Mouse (Mus musculus) embryonic facial prominence, embryonic 13.5 days (tissue): Measurements from ENCODE around the gene Gbp8. TPM values are rescaled to one million over a fixed set of nuclear protein-coding genes. Genes with fewer than 3 reads are reported as not detected.
"Not testable (repeated sequence)": the region's sequence is repeated elsewhere in the genome, so short reads cannot be mapped to it uniquely, and the experiment has no call there.

Experiments used
- ATAC-seq: fragments of 200-750 bp; cut with Nextera tagmentation; 2 replicates; pipeline ENCODE4 v1.8.0; 2017; ENCODE audit warnings: low read depth; ENCODE audit not compliant: insufficient number of reproducible peaks, insufficient read depth, low FRiP score, low TSS enrichment
- H3K27ac ChIP-seq: fragments of 300-500 bp; sonication (generic); 2 replicates; pipeline ENCODE4 v1.5.1; 2015; ENCODE audit warnings: moderate library complexity, mild to moderate bottlenecking, inconsistent platforms
- H3K27me3 ChIP-seq: fragments of 300-500 bp; sonication (generic); 2 replicates; pipeline ENCODE4 v1.6.1; 2015; ENCODE audit warnings: mild to moderate bottlenecking, inconsistent platforms
- H3K36me3 ChIP-seq: fragments of 300-500 bp; sonication (generic); 2 replicates; pipeline ENCODE4 v1.6.1; 2015; ENCODE audit warnings: mild to moderate bottlenecking, inconsistent platforms
- H3K4me1 ChIP-seq: fragments of 300-500 bp; sonication (generic); 2 replicates; pipeline ENCODE4 v1.6.1; 2015; ENCODE audit warnings: inconsistent platforms
- H3K4me2 ChIP-seq: fragments of 300-500 bp; sonication (generic); 2 replicates; pipeline ENCODE4 v1.6.1; 2015; ENCODE audit warnings: moderate library complexity, mild to moderate bottlenecking, inconsistent platforms
- H3K4me3 ChIP-seq: fragments of 300-500 bp; sonication (generic); 2 replicates; pipeline ENCODE4 v1.5.1; 2015; ENCODE audit warnings: mild to moderate bottlenecking, inconsistent platforms
- H3K9ac ChIP-seq: fragments of 300-500 bp; sonication (generic); 2 replicates; pipeline ENCODE4 v1.6.1; 2015; ENCODE audit warnings: mild to moderate bottlenecking, inconsistent platforms
- H3K9me3 ChIP-seq: fragments of 300-500 bp; sonication (generic); 2 replicates; pipeline ENCODE4 v1.6.1; 2016; ENCODE audit warnings: inconsistent platforms
- whole genome bisulfite sequencing: fragments of 180-500 bp; shearing (Covaris S2); methylation state at CpG from one replicate; pipeline ENCODE4 v1.1.7; 2015; ENCODE audit warnings: mixed read lengths; 5-methylcytosine and 5-hydroxymethylcytosine counted together
- polyA plus RNA-seq: library from polyadenylated mRNA; unstranded; fragments of >200 nt; fragmentation: Nextera tagmentation; extraction: Ambion mirVana; gene quantifications from 2 replicates; pipeline ENCODE4 v1.2.1, GENCODE M21; 2015

Gbp8 gene
- 0.22 TPM in 1 of 2 replicates, not detected in the other for polyA plus RNA-seq

DNA sequence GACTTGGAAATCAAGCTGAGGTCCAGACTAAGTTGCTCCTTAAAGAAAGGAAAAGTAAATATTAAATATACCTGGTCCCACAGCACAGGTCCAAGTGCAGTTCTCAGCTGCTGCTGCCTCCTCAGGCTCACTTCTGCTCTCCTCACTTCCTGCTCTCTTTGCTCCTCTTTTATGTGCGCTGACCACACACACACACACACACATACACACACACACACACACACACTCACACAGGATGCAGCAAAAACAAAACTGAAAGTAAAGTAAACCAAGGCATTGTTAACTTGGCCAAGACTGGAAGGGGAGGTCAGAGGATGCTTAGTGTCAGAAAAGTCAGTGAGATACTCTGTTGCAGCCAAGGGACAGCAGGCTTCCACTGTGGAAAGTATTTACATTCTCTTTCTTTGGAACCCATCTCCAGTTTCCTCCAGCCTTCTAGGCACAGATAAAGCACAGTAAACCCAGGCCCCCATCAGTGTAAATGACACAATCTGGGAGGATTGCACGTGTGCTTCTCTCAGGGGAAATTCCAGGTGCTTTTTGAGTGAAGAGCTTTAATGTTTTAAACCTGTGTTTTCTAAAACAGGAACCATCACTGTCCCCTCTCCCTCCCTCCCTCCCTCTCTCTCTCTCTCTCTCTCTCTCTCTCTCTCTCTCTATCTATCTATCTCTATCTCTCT lies at the start of gene Gbp8, which contains the start of the genes Gbp9 and Gbp4:
Gene Gbp8 (minus strand): TSS at position 132 of the 680 bp plus-strand sequence.
Gene Gbp9 (minus strand): TSS at position 131 of the 680 bp plus-strand sequence.
Gene Gbp4 (minus strand): TSS at position 178 of the 680 bp plus-strand sequence.
- not testable (repeated sequence) for H3K4me1 ChIP-seq, H3K27me3 ChIP-seq, H3K4me2 ChIP-seq, H3K36me3 ChIP-seq, H3K9ac ChIP-seq, H3K27ac ChIP-seq, H3K9me3 ChIP-seq, ATAC-seq, H3K4me3 ChIP-seq
- 22% methylated on average over 2 of the region's 2 CpGs for WGBS

- Histone ChIP-seq H3K4me1 (no peaks in the 10 kb centered on the region), H3K4me2 (no peak overlapping the region), H3K9ac (no peak overlapping the region), H3K36me3 (no peaks in the 10 kb centered on the region), H3K27me3 (no peaks in the 10 kb centered on the region), H3K27ac (no peak overlapping the region), H3K4me3 (no peak overlapping the region), H3K9me3 (no peaks in the 10 kb centered on the region)
- no peak for ATAC-seq
Observed at GRCm38 (mm10) chr5:105181446-105181845, 42.1 kb upstream of the Gbp8 start.

GRCm38 (mm10) chr5:105156582-105156981 lies 17.2 kb upstream of the Gbp8 start:
- Histone ChIP-seq H3K36me3 (no peaks in the 10 kb centered on the region), H3K9ac (no peak overlapping the region), H3K27me3 (no peaks in the 10 kb centered on the region), H3K9me3 (no peaks in the 10 kb centered on the region), H3K27ac (no peak overlapping the region), H3K4me3 (no peak overlapping the region), H3K4me1 (no peaks in the 10 kb centered on the region), H3K4me2 (no peak overlapping the region)
- 81% methylated on average over 5 of the region's 5 CpGs for WGBS
- no peak for ATAC-seq

GRCm38 (mm10) chr5:105154049-105154448 lies 14.7 kb upstream of the Gbp8 start:
- no peak overlapping the region for H3K9ac ChIP-seq
- H3K27me3 ChIP-seq, result no peaks in the 10 kb centered on the region
- H3K4me2 ChIP-seq, result no peak overlapping the region
- H3K27ac ChIP-seq, result no peak overlapping the region
- no peaks in the 10 kb centered on the region for H3K36me3 ChIP-seq
- no peak for ATAC-seq
- no peaks in the 10 kb centered on the region for H3K4me1 ChIP-seq
- H3K9me3 ChIP-seq, result no peaks in the 10 kb centered on the region
- no peak overlapping the region for H3K4me3 ChIP-seq

- WGBS, result 64% methylated on average over 2 of the region's 2 CpGs
Observed at GRCm38 (mm10) chr5:105148062-105148461, 8.7 kb upstream of the Gbp8 start.

DNA sequence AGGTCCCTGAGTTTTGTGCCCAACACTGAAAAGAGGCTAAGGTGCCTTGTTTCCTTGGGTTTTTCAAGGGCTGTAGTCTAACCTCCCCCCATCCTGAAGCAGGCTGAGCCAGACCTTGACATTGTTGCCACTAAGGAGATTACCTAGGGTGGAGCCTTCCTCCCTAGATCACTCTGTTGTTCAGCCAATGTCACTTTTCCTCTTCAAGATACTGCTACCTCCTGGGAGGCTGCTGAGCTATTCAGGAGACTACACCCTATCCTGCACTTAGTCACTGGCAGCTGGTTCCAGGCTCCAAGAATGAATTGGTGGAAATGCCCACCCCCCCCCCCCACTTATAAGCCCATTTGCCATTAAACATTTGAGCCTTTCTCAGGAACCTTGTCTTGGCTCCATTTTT lies 7.1 kb upstream of the Gbp8 start:
- Histone ChIP-seq H3K27ac (no peak overlapping the region), H3K27me3 (no peaks in the 10 kb centered on the region), H3K36me3 (no peaks in the 10 kb centered on the region), H3K9me3 (no peaks in the 10 kb centered on the region), H3K9ac (no peak overlapping the region), H3K4me1 (no peaks in the 10 kb centered on the region), H3K4me3 (no peak overlapping the region), H3K4me2 (no peak overlapping the region)
- no peak for ATAC-seq

More at GRCm38 (mm10) chr5:105148062-105148461, 8.7 kb upstream of the Gbp8 start:
- not testable (repeated sequence) for H3K36me3 ChIP-seq, H3K27ac ChIP-seq, H3K27me3 ChIP-seq, H3K4me1 ChIP-seq, H3K9ac ChIP-seq, H3K9me3 ChIP-seq, H3K4me3 ChIP-seq, H3K4me2 ChIP-seq, ATAC-seq

GRCm38 (mm10) chr5:105145731-105146130 lies 6.4 kb upstream of the Gbp8 start:
- not testable (repeated sequence) for H3K4me1 ChIP-seq, H3K4me3 ChIP-seq, H3K36me3 ChIP-seq, H3K4me2 ChIP-seq, H3K9ac ChIP-seq, H3K9me3 ChIP-seq, H3K27me3 ChIP-seq, ATAC-seq, H3K27ac ChIP-seq
- 48% methylated on average over 3 of the region's 3 CpGs for WGBS

- not testable (repeated sequence) for H3K27ac ChIP-seq, ATAC-seq, H3K36me3 ChIP-seq, H3K9ac ChIP-seq, H3K4me2 ChIP-seq, H3K9me3 ChIP-seq, H3K27me3 ChIP-seq, H3K4me1 ChIP-seq, H3K4me3 ChIP-seq
- 54% methylated on average over 2 of the region's 2 CpGs for WGBS
Observed at GRCm38 (mm10) chr5:105140089-105140810, 910 bp upstream of the Gbp8 start.

GRCm38 (mm10) chr5:105138906-105139305 lies 434 bp downstream of the Gbp8 start:
- H3K27ac ChIP-seq, result no peak overlapping the region
- no peak overlapping the region for H3K4me2 ChIP-seq
- 82% methylated on average over 1 of the region's 1 CpGs for WGBS
- H3K4me1 ChIP-seq, result no peaks in the 10 kb centered on the region
- H3K36me3 ChIP-seq, result no peaks in the 10 kb centered on the region
- no peak for ATAC-seq
- H3K27me3 ChIP-seq, result no peaks in the 10 kb centered on the region
- no peak overlapping the region for H3K9ac ChIP-seq
- no peak overlapping the region for H3K4me3 ChIP-seq
- no peaks in the 10 kb centered on the region for H3K9me3 ChIP-seq

DNA sequence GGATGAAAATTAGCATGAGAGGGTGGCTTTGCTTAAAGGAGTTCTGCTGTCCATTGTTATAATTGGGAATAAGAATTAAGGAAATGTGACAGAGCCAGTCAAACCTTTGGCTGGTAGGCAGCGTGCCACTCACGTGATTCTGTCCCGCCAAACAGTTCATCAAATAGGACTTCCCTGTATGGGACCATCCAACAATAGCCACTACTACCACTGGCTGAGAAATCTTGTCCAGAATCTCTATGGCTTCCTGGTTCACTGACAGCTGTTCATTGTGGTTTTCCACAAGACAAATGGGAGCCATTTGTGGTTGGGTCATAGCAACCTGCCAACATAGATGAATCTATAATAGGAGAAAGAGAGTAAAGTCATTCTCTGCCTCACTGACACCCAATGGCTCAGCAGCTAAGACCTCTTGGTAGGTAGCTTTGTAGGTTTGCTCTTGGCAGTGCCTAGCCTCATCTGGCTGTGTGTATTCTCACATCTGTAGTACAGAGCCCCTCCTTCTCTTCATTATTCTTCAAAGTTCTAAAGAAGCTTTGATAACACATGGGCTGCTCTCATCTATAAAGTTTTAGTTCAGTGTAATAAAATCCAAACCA lies 2.5 kb downstream of the Gbp8 start:
- 94% methylated on average over 3 of the region's 3 CpGs for WGBS

GRCm38 (mm10) chr5:105121731-105122130 lies 17.6 kb downstream of the Gbp8 start:
- H3K9me3 ChIP-seq, H3K9ac ChIP-seq, H3K4me2 ChIP-seq, H3K4me1 ChIP-seq, H3K27me3 ChIP-seq, H3K4me3 ChIP-seq, ATAC-seq, H3K36me3 ChIP-seq, H3K27ac ChIP-seq: not testable (repeated sequence)
- WGBS, result 75% methylated on average over 6 of the region's 6 CpGs

More for the DNA sequence above, 2.5 kb downstream of the Gbp8 start:
- H3K4me1 ChIP-seq, H3K4me3 ChIP-seq, H3K36me3 ChIP-seq, H3K4me2 ChIP-seq, H3K27ac ChIP-seq, H3K9ac ChIP-seq, H3K9me3 ChIP-seq, ATAC-seq, H3K27me3 ChIP-seq: not testable (repeated sequence)

- Histone ChIP-seq H3K9ac (no peak overlapping the region), H3K27me3 (no peaks in the 10 kb centered on the region), H3K4me3 (no peak overlapping the region), H3K27ac (no peak overlapping the region), H3K4me1 (no peaks in the 10 kb centered on the region), H3K4me2 (no peak overlapping the region), H3K9me3 (no peaks in the 10 kb centered on the region), H3K36me3 (no peaks in the 10 kb centered on the region)
- 74% methylated on average over 2 of the region's 2 CpGs for WGBS
- no peak for ATAC-seq
Observed at GRCm38 (mm10) chr5:105115740-105116139, 23.6 kb downstream of the Gbp8 start.
